Mouse (Mus musculus) liver (tissue): ENCODE data around the gene Gm49395.

Experiments
- DNase-seq: peaks from one replicate; pipeline ENCODE4 v3.0.0-alpha.2; 2020; ENCODE audit warnings: mixed read lengths

Gm49395 gene

GRCm38 (mm10) chr13:115050660-115051559, 50.8 kb downstream of the Gm49395 start:
- no peak for DNase-seq

- DNase-seq = no peak
Measured at GRCm38 (mm10) chr13:115042652-115043051, 59.1 kb downstream of the Gm49395 start.

- DNase-seq = no peak
Measured at GRCm38 (mm10) chr13:115037304-115037703, 64.4 kb downstream of the Gm49395 start.

- no peak for DNase-seq
Measured at GRCm38 (mm10) chr13:115035387-115035786, 66.3 kb downstream of the Gm49395 start.

GRCm38 (mm10) chr13:115033135-115033534, 68.6 kb downstream of the Gm49395 start:
- DNase-seq = no peak

- no peak for DNase-seq
Measured at GRCm38 (mm10) chr13:115031177-115032000, 70.3 kb downstream of the Gm49395 start.

- no peak for DNase-seq
Measured at GRCm38 (mm10) chr13:115025394-115025793, 76.3 kb downstream of the Gm49395 start.

GRCm38 (mm10) chr13:115022117-115022787, 79.5 kb downstream of the Gm49395 start:
- no peak for DNase-seq

- no peak for DNase-seq
Measured at GRCm38 (mm10) chr13:115021411-115021810, 80.3 kb downstream of the Gm49395 start.

GRCm38 (mm10) chr13:115020727-115021126, 81.0 kb downstream of the Gm49395 start:
- no peak for DNase-seq

GRCm38 (mm10) chr13:115017545-115017944, 84.2 kb downstream of the Gm49395 start:
- no peak for DNase-seq

GRCm38 (mm10) chr13:115011547-115011946, 90.2 kb downstream of the Gm49395 start:
- no peak for DNase-seq

GRCm38 (mm10) chr13:115006213-115006835, 95.4 kb downstream of the Gm49395 start:
- no peak for DNase-seq

- no peak for DNase-seq
Measured at GRCm38 (mm10) chr13:115005342-115005741, 96.4 kb downstream of the Gm49395 start.

- DNase-seq = no peak
Measured at GRCm38 (mm10) chr13:115003444-115004053, 98.2 kb downstream of the Gm49395 start.

GRCm38 (mm10) chr13:115002837-115003236, 98.9 kb downstream of the Gm49395 start:
- no peak for DNase-seq

- DNase-seq = no peak
Measured at GRCm38 (mm10) chr13:115002155-115002554, 99.6 kb downstream of the Gm49395 start.

GRCm38 (mm10) chr13:114999582-114999981, 102.1 kb downstream of the Gm49395 start:
- no peak for DNase-seq

- no peak for DNase-seq
Measured at GRCm38 (mm10) chr13:114998100-114998499, 103.6 kb downstream of the Gm49395 start.

- no peak for DNase-seq
Measured at GRCm38 (mm10) chr13:114992260-114993014, 109.3 kb downstream of the Gm49395 start.

GRCm38 (mm10) chr13:114987668-114988067, 114.1 kb downstream of the Gm49395 start:
- no peak for DNase-seq
